Mouse (Mus musculus) heart, postnatal 0 days (tissue): ENCODE measurements around the gene Atp6v0d1.

ENCODE experiments used
- CTCF ChIP-seq: IDR thresholded peaks from 2 replicates; pipeline ENCODE4 v1.5.1; 2016; ENCODE audit warnings: antibody characterized with exemption, control low read depth, low read depth
- EP300 ChIP-seq: IDR thresholded peaks from 2 replicates; pipeline ENCODE4 v1.6.1; 2016; ENCODE audit warnings: antibody characterized with exemption, low read depth

- TF ChIP-seq EP300 (no peak), CTCF (no peak)
Observed at GRCm38 (mm10) chr8:105499787-105500186, 66.1 kb downstream of the Atp6v0d1 start.
